Mouse (Mus musculus) liver, postnatal 0 days (tissue): ENCODE measurements around the gene Cbx4. TPM values are rescaled to one million over a fixed set of nuclear protein-coding genes. Genes with fewer than 3 reads are reported as not detected.

ENCODE experiments used
- ATAC-seq: fragments of 200-750 bp; cut with Nextera tagmentation; 2 replicates; pipeline ENCODE4 v1.8.0; 2017; ENCODE audit warnings: mild to moderate bottlenecking, moderate library complexity
- DNase-seq: peaks from one replicate; pipeline ENCODE4 v3.0.0-alpha.2; 2016
- H3K27ac ChIP-seq: fragments of 300-500 bp; sonication (generic); 2 replicates; pipeline ENCODE4 v1.5.1; 2014; ENCODE audit warnings: antibody characterized with exemption, moderate library complexity, mild to moderate bottlenecking, low read depth
- H3K27me3 ChIP-seq: fragments of 300-500 bp; sonication (generic); 2 replicates; pipeline ENCODE4 v1.6.1; 2014; ENCODE audit warnings: low read length, control low read depth, mixed read lengths; ENCODE audit not compliant: insufficient read depth
- H3K36me3 ChIP-seq: fragments of 300-500 bp; sonication (generic); replicated peaks from 2 replicates; pipeline ENCODE4 v1.6.1; 2014; ENCODE audit warnings: mild to moderate bottlenecking, control low read depth, low read length, moderate library complexity, mixed read lengths; ENCODE audit not compliant: insufficient read depth
- H3K4me1 ChIP-seq: fragments of 300-500 bp; sonication (generic); 2 replicates; pipeline ENCODE4 v1.6.1; 2014; ENCODE audit warnings: antibody characterized with exemption, mild to moderate bottlenecking, control low read depth; ENCODE audit not compliant: insufficient read depth
- H3K4me2 ChIP-seq: fragments of 300-500 bp; sonication (generic); 2 replicates; pipeline ENCODE4 v1.6.1; 2014; ENCODE audit warnings: low read depth, mild to moderate bottlenecking, low read length, moderate library complexity, mixed read lengths
- H3K4me3 ChIP-seq: fragments of 300-500 bp; sonication (generic); 2 replicates; pipeline ENCODE4 v1.5.1; 2014; ENCODE audit warnings: low read depth, low read length
- H3K9ac ChIP-seq: fragments of 300-500 bp; sonication (generic); replicated peaks from 2 replicates; pipeline ENCODE4 v1.6.1; 2014; ENCODE audit warnings: mild to moderate bottlenecking, moderate library complexity
- H3K9me3 ChIP-seq: fragments of 300-500 bp; sonication (generic); 2 replicates; pipeline ENCODE4 v1.6.1; 2016; ENCODE audit warnings: mild to moderate bottlenecking, control low read depth, low read length, mixed read lengths
- CTCF ChIP-seq: sonication (generic); IDR thresholded peaks from 2 replicates; pipeline ENCODE4 v1.5.1; 2016; ENCODE audit warnings: antibody characterized with exemption, low read depth
- EP300 ChIP-seq: IDR thresholded peaks from 2 replicates; pipeline ENCODE4 v1.6.1; 2016; ENCODE audit warnings: antibody characterized with exemption, low read depth, mild to moderate bottlenecking
- WGBS: fragments of 180-500 bp; shearing (Covaris S2); extraction: QIAGEN DNeasy Blood & Tissue Kit; methylation state at CpG from one replicate; pipeline ENCODE4 v1.1.7; 2014; ENCODE audit not compliant: insufficient replicate concordance; 5-methylcytosine and 5-hydroxymethylcytosine counted together
- polyA plus RNA-seq: library from polyadenylated mRNA; unstranded; fragments of >200 nt; fragmentation: Nextera tagmentation; extraction: Ambion mirVana; gene quantifications from 2 replicates; pipeline ENCODE4 v1.2.1, GENCODE M21; 2015

Gene Cbx4
- polyA plus RNA-seq, 1 experiment from 2014 or later: 2.8 TPM

GRCm38 (mm10) chr11:119041325-119041716, 44.7 kb downstream of the Cbx4 start:
- Histone ChIP-seq H3K27ac (no peak overlapping the region), H3K9me3 (no peaks in the 10 kb centered on the region), H3K27me3 (peaks cover 81% of the 10 kb centered on the region), H3K4me3 (peak overlapping the region; percentile 67), H3K36me3 (no peaks in the 10 kb centered on the region; the same call in 1 of the 2 replicates), H3K9ac (peak overlapping the region; percentile 55; the same call in 1 of the 2 replicates), H3K4me2 (peak overlapping the region; percentile 97), H3K4me1 (peaks cover 48% of the 10 kb centered on the region)
- no peak for TF ChIP-seq CTCF
- no peak for TF ChIP-seq EP300
- under 1% methylated on average over 28 of the region's 31 CpGs for WGBS
- ATAC-seq: peak; percentile 22
- DNase-seq: no peak

- Histone ChIP-seq H3K27me3 (peaks cover 79% of the 10 kb centered on the region), H3K36me3 (no peaks in the 10 kb centered on the region; the same call in 1 of the 2 replicates), H3K9ac (peak within 1 kb of the TSS; percentile 70), H3K4me2 (peak within 1 kb of the TSS; percentile 97), H3K27ac (peak within 1 kb of the TSS; percentile 83), H3K9me3 (no peaks in the 10 kb centered on the region), H3K4me1 (peaks cover 47% of the 10 kb centered on the region), H3K4me3 (peak within 1 kb of the TSS; percentile 67)
- TF ChIP-seq EP300 (no peak), CTCF (no peak)
- ATAC-seq (peak; percentile 94), DNase-seq (peak; percentile 97)
- 3% methylated on average over 38 of the region's 63 CpGs for WGBS
Measured at GRCm38 (mm10) chr11:119040600-119041324, 45.3 kb downstream of the Cbx4 start, which contains the start of gene Cbx8. Gene Cbx8 (minus strand): TSS chr11:119040969.

GRCm38 (mm10) chr11:119039732-119040512, 46.1 kb downstream of the Cbx4 start:
- TF ChIP-seq CTCF (no peak), EP300 (no peak)
- Histone ChIP-seq H3K27me3 (peaks cover 79% of the 10 kb centered on the region), H3K4me3 (peak overlapping the region; percentile 67), H3K4me2 (peak overlapping the region; percentile 97), H3K9me3 (no peaks in the 10 kb centered on the region), H3K4me1 (peaks cover 47% of the 10 kb centered on the region), H3K27ac (no peak overlapping the region), H3K9ac (peak overlapping the region; percentile 70), H3K36me3 (no peaks in the 10 kb centered on the region; the same call in 1 of the 2 replicates)
- DNase-seq (no peak), ATAC-seq (no peak)
- WGBS: 15% methylated on average over 21 of the region's 21 CpGs

GRCm38 (mm10) chr11:119038744-119039484, 47.1 kb downstream of the Cbx4 start:
- no peaks in the 10 kb centered on the region; the same call in 1 of the 2 replicates for H3K36me3 ChIP-seq
- H3K4me3 ChIP-seq: no peak overlapping the region
- WGBS: 75% methylated on average over 22 of the region's 22 CpGs
- no peak overlapping the region for H3K4me2 ChIP-seq
- no peak for DNase-seq
- no peak overlapping the region for H3K9ac ChIP-seq
- no peak for TF ChIP-seq EP300
- TF ChIP-seq CTCF: no peak
- ATAC-seq: no peak
- no peaks in the 10 kb centered on the region for H3K9me3 ChIP-seq
- peaks cover 76% of the 10 kb centered on the region for H3K27me3 ChIP-seq
- H3K4me1 ChIP-seq: peaks cover 39% of the 10 kb centered on the region
- H3K27ac ChIP-seq: no peak overlapping the region

- Histone ChIP-seq H3K36me3 (no peaks in the 10 kb centered on the region; the same call in 1 of the 2 replicates), H3K4me2 (peak overlapping the region; percentile 77), H3K4me3 (peak overlapping the region; percentile 49; the same call in 1 of the 2 replicates), H3K27ac (no peak overlapping the region), H3K9me3 (no peaks in the 10 kb centered on the region), H3K27me3 (peaks cover 65% of the 10 kb centered on the region), H3K9ac (no peak overlapping the region), H3K4me1 (peaks cover 39% of the 10 kb centered on the region)
- 39% methylated on average over 18 of the region's 18 CpGs for WGBS
- ATAC-seq: no peak
- DNase-seq: no peak
- TF ChIP-seq EP300: no peak
- no peak for TF ChIP-seq CTCF
Measured at GRCm38 (mm10) chr11:119037780-119038401, 48.1 kb downstream of the Cbx4 start.
